Mouse (Mus musculus) MEL (cell line): ENCODE measurements around the gene Cd63.

Experiments used
- CHD2 ChIP-seq: IDR thresholded peaks from 2 replicates; pipeline ENCODE4 v1.6.1; 2011; ENCODE audit warnings: low read length, improper control_type of control experiment
- CTCF ChIP-seq, 3 experiments: IDR thresholded peaks in 2 of 3; conservative IDR thresholded peaks in 1 of 3; 2 replicates each; pipeline ENCODE4 v1.5.1; 2011 to 2012; ENCODE audit warnings: low read length in 3 of 3, low read depth in 2 of 3, mild to moderate bottlenecking in 2 of 3, improper control_type of control experiment in 1 of 3, inconsistent platforms in 1 of 3, mixed read lengths in 1 of 3, moderate library complexity in 1 of 3; ENCODE audit not compliant: control insufficient read depth in 1 of 3, insufficient read depth in 1 of 3, poor library complexity in 1 of 3, severe bottlenecking in 1 of 3
- E2F4 ChIP-seq: IDR thresholded peaks from 2 replicates; pipeline ENCODE4 v1.6.1; 2011; ENCODE audit warnings: low read depth, low read length, improper control_type of control experiment, borderline replicate concordance
- EP300 ChIP-seq, 2 experiments: IDR thresholded peaks; 2 replicates each; pipeline ENCODE4 v1.6.1; 2011; ENCODE audit warnings: improper control_type of control experiment in 2 of 2, low read length in 2 of 2, low read depth in 1 of 2, mild to moderate bottlenecking in 1 of 2
- GATA1 ChIP-seq: IDR thresholded peaks from 2 replicates; pipeline ENCODE4 v1.6.1; 2011; ENCODE audit warnings: low read depth, low read length, improper control_type of control experiment
- MAX ChIP-seq: IDR thresholded peaks from 2 replicates; pipeline ENCODE4 v1.6.1; 2011; ENCODE audit warnings: low read length, improper control_type of control experiment
- MAZ ChIP-seq: IDR thresholded peaks from 2 replicates; pipeline ENCODE4 v1.6.1; 2012; ENCODE audit warnings: low read depth, mild to moderate bottlenecking, inconsistent platforms, low read length, improper control_type of control experiment
- POLR2A ChIP-seq, 2 experiments: IDR thresholded peaks; 2 replicates each; pipeline ENCODE4 v1.6.1; 2011 to 2012; ENCODE audit warnings: low read length in 2 of 2, mild to moderate bottlenecking in 2 of 2, control low read depth in 1 of 2, improper control_type of control experiment in 1 of 2, low read depth in 1 of 2, moderate library complexity in 1 of 2; ENCODE audit not compliant: control insufficient read depth in 1 of 2, insufficient read depth in 1 of 2, poor library complexity in 1 of 2
- ZNF384 ChIP-seq: IDR thresholded peaks from 2 replicates; pipeline ENCODE4 v1.6.1; 2012; ENCODE audit warnings: low read depth, mild to moderate bottlenecking, inconsistent platforms, low read length, improper control_type of control experiment

- no peak for TF ChIP-seq CTCF (IDR thresholded peaks at IDR 0.05 in 2 of 3, conservative IDR thresholded peaks at IDR 0.05 in 1 of 3; ENCODE audit: control insufficient read depth in 1 of 3, insufficient read depth in 1 of 3, low read depth in 2 of 3, low read length in 3 of 3, poor library complexity in 1 of 3, severe bottlenecking in 1 of 3)
- TF ChIP-seq POLR2A (IDR thresholded peaks at IDR 0.05; ENCODE audit: control insufficient read depth in 1 of 2, insufficient read depth in 1 of 2, low read depth in 1 of 2, low read length in 2 of 2, poor library complexity in 1 of 2) = no peak
- no peak for TF ChIP-seq E2F4
- TF ChIP-seq GATA1 = no peak
- no peak for TF ChIP-seq CHD2
- TF ChIP-seq MAZ = no peak
- TF ChIP-seq ZNF384 = no peak
- TF ChIP-seq EP300 (IDR thresholded peaks at IDR 0.05; ENCODE audit: low read depth in 1 of 2, low read length in 2 of 2) = no peak
- TF ChIP-seq MAX = no peak
Observed at GRCm38 (mm10) chr10:128950208-128950887, 49.6 kb downstream of the Cd63 start.
